Mouse (Mus musculus): Measurements from ENCODE around the gene Ankrd13b. TPM values are rescaled to one million over a fixed set of nuclear protein-coding genes. Genes with fewer than 3 reads are reported as not detected.

Gene Ankrd13b
- total and polyA plus RNA-seq, 3 experiments: 22.6 to 54.0 TPM; not detected in 1

GRCm38 (mm10) chr11:77423175-77423859, 66.2 kb downstream of the Ankrd13b start:
- no peak overlapping the region for H3K9ac ChIP-seq (ENCODE audit: control insufficient read depth, low read depth, low read length, poor library complexity, severe bottlenecking)
- H3K4me3 ChIP-seq (ENCODE audit: control insufficient read depth in 1 of 2, insufficient read depth in 1 of 2, low read depth in 2 of 2, low read length in 2 of 2): no peak overlapping the region
- peak overlapping the region; percentile 10; the same call in 1 of the 2 replicates for H3K27ac ChIP-seq (ENCODE audit: control insufficient read depth, low read depth, low read length)
- no peaks in the 10 kb centered on the region for H3K27me3 ChIP-seq (ENCODE audit: control insufficient read depth in 1 of 2, insufficient read depth in 2 of 2, low read length in 2 of 2)
- DNase-seq (ENCODE audit: low read depth, low spot score): peak; percentile 86
- H3K9me3 ChIP-seq (replicated peaks; ENCODE audit: insufficient read depth, low read length): no peaks in the 10 kb centered on the region
- H3K36me3 ChIP-seq (ENCODE audit: control insufficient read depth in 1 of 2, insufficient read depth in 2 of 2, low read length in 2 of 2): peaks cover 16% of the 10 kb centered on the region in 2 experiments
- H3K79me2 ChIP-seq (ENCODE audit: control insufficient read depth, insufficient read depth, low read length, poor library complexity): no peaks in the 10 kb centered on the region
- peaks cover 7 to 9% of the 10 kb centered on the region in 2 experiments for H3K4me1 ChIP-seq (ENCODE audit: control insufficient read depth in 1 of 2, insufficient read depth in 2 of 2, low read length in 2 of 2)
- TF ChIP-seq MAX (IDR thresholded peaks at IDR 0.05; ENCODE audit: low read length): peak; percentile 62; the same call in 1 of the 2 replicates
- TF ChIP-seq ELF1 (IDR thresholded peaks at IDR 0.05; ENCODE audit: low read depth, low read length): no peak
- TF ChIP-seq NRF1 (IDR thresholded peaks at IDR 0.05; ENCODE audit: insufficient read depth, low read depth, low read length, poor library complexity, severe bottlenecking): no peak
- peak; percentile 59; the same call in 1 of the 2 replicates for TF ChIP-seq ETS1 (IDR thresholded peaks at IDR 0.05; ENCODE audit: low read depth, low read length)
- no peak for TF ChIP-seq USF2 (IDR thresholded peaks at IDR 0.05; ENCODE audit: borderline replicate concordance in 1 of 2, insufficient read depth in 1 of 2, low read depth in 1 of 2, low read length in 2 of 2)
- TF ChIP-seq MXI1 (IDR thresholded peaks at IDR 0.05; ENCODE audit: low read depth, low read length): peak; percentile 58; the same call in 1 of the 2 replicates
- 0 out of 2 replicates have a peak, but pooled peaks have one; percentile 36 for TF ChIP-seq RCOR1 (IDR thresholded peaks at IDR 0.05; ENCODE audit: low read depth, low read length)
- TF ChIP-seq HCFC1 (IDR thresholded peaks at IDR 0.05; ENCODE audit: low read depth, low read length): no peak
- peak; percentile 82 for TF ChIP-seq TBP (IDR thresholded peaks at IDR 0.05; ENCODE audit: low read depth, low read length)
- TF ChIP-seq MAZ (IDR thresholded peaks at IDR 0.05; ENCODE audit: low read depth, low read length): no peak
- peak; percentile 74; the same call in 1 of the 2 replicates for TF ChIP-seq UBTF (IDR thresholded peaks at IDR 0.05; ENCODE audit: borderline replicate concordance, insufficient read depth, low read depth, low read length)
- TF ChIP-seq POLR2AphosphoS5 (IDR thresholded peaks at IDR 0.05; ENCODE audit: borderline replicate concordance, low read depth, low read length): no peak
- no peak for TF ChIP-seq ZNF384 (IDR thresholded peaks at IDR 0.05; ENCODE audit: low read depth, low read length)
- no peak for TF ChIP-seq MAFK (IDR thresholded peaks at IDR 0.05; ENCODE audit: borderline replicate concordance, low read depth, low read length)
- no peak for TF ChIP-seq E2F4 (IDR thresholded peaks at IDR 0.05; ENCODE audit: borderline replicate concordance, low read depth, low read length)
- no peak for TF ChIP-seq RAD21 (IDR thresholded peaks at IDR 0.05; ENCODE audit: low read depth, low read length)
- TF ChIP-seq ZC3H11A (IDR thresholded peaks at IDR 0.05; ENCODE audit: low read depth, low read length): no peak
- TF ChIP-seq CTCF (IDR thresholded peaks at IDR 0.05 in 2 of 3, conservative IDR thresholded peaks at IDR 0.05 in 1 of 3; ENCODE audit: control insufficient read depth in 1 of 3, insufficient read depth in 1 of 3, low read depth in 2 of 3, low read length in 3 of 3, poor library complexity in 1 of 3, severe bottlenecking in 1 of 3): no peak; a peak in 1 of 6 replicates
- peak; percentile 90 for TF ChIP-seq GATA1 (IDR thresholded peaks at IDR 0.05; ENCODE audit: low read depth, low read length)
- no peak for TF ChIP-seq POLR2A (IDR thresholded peaks at IDR 0.05; ENCODE audit: control insufficient read depth in 1 of 2, insufficient read depth in 1 of 2, low read depth in 1 of 2, low read length in 2 of 2, poor library complexity in 1 of 2)
- peak; percentile 82 for TF ChIP-seq TCF12 (IDR thresholded peaks at IDR 0.05; ENCODE audit: low read depth, low read length)
- peak; percentile 87 to 89 for TF ChIP-seq EP300 (IDR thresholded peaks at IDR 0.05; ENCODE audit: low read depth in 1 of 2, low read length in 2 of 2)
- TF ChIP-seq ZKSCAN1 (IDR thresholded peaks at IDR 0.05; ENCODE audit: low read depth, low read length): no peak
- no peak for TF ChIP-seq SMC3 (IDR thresholded peaks at IDR 0.05; ENCODE audit: low read depth, low read length)
- peak; percentile 83 for TF ChIP-seq TAL1 (IDR thresholded peaks at IDR 0.05; ENCODE audit: low read length)
- no peak for TF ChIP-seq USF1 (IDR thresholded peaks at IDR 0.05; ENCODE audit: low read depth, low read length)
- TF ChIP-seq POLR2AphosphoS2 (IDR thresholded peaks at IDR 0.05; ENCODE audit: low read length): no peak
- TF ChIP-seq CHD1 (IDR thresholded peaks at IDR 0.05; ENCODE audit: low read depth, low read length): no peak
- TF ChIP-seq ZMIZ1 (IDR thresholded peaks at IDR 0.05; ENCODE audit: low read depth, low read length): no peak
- no peak for TF ChIP-seq MYB (IDR thresholded peaks at IDR 0.05; ENCODE audit: low read depth, low read length)
- no peak for TF ChIP-seq KAT2A (conservative IDR thresholded peaks at IDR 0.05; ENCODE audit: low read depth, low read length)
- no peak for TF ChIP-seq CHD2 (IDR thresholded peaks at IDR 0.05; ENCODE audit: low read length)
- no peak for TF ChIP-seq NELFE (IDR thresholded peaks at IDR 0.05; ENCODE audit: low read depth, low read length)
- peak; percentile 89; the same call in 1 of the 2 replicates for TF ChIP-seq MEF2A (IDR thresholded peaks at IDR 0.05; ENCODE audit: extremely low read depth, insufficient replicate concordance, low read depth, low read length, poor library complexity, severe bottlenecking)
- no peak for TF ChIP-seq GABPA (IDR thresholded peaks at IDR 0.05; ENCODE audit: low read depth, low read length)
- TF ChIP-seq BHLHE40 (IDR thresholded peaks at IDR 0.05; ENCODE audit: borderline replicate concordance, low read depth, low read length): no peak
